9 mouse cellular contexts compared by ENCODE assay signal in genomic region chr7:62376510-62377304, GRCm38 (mm10). TPM values are rescaled to one million over a fixed set of nuclear protein-coding genes. Genes with fewer than 3 reads are reported as not detected.
DNase-seq lines count a peak whose midpoint lies in the region; ATAC-seq and TF ChIP-seq lines count a peak whose summit lies in the region.
"Had no signal": no experiment of that assay in that cellular context is flagged by ENCODE, and none has a peak within 500 bp of the region (broad histone marks: within the 10 kb centered on the region; RNA-seq: fewer than 3 reads in every experiment).

Gene Magel2 (plus strand): TSS chr7:62377010.

- no peak within 1 kb of the TSS for H3K9ac ChIP-seq in heart, postnatal 0 days (replicated peaks; ENCODE audit: low read depth, low read length)
- peak within 1 kb of the TSS; percentile 71 for H3K9ac ChIP-seq in embryonic facial prominence, embryonic 14.5 days (ENCODE audit: low read depth, low read length)

- no peak for TF ChIP-seq CTCF in heart, postnatal 0 days (IDR thresholded peaks at IDR 0.05; ENCODE audit: low read depth)
- no peak for TF ChIP-seq CTCF in olfactory bulb, adult 2 months (IDR thresholded peaks at IDR 0.05; ENCODE audit: insufficient read depth, low read depth, low read length)

- WGBS in heart, postnatal 0 days = 20% methylated on average over 30 of the region's 31 CpGs
- WGBS in embryonic facial prominence, embryonic 14.5 days = 18% methylated on average over 31 of the region's 31 CpGs
- WGBS in limb, embryonic 10.5 days = 13% methylated on average over 31 of the region's 31 CpGs
- 23% methylated on average over 31 of the region's 31 CpGs for WGBS in olfactory bulb, adult 2 months

- TF ChIP-seq EP300 in heart, postnatal 0 days (IDR thresholded peaks at IDR 0.05; ENCODE audit: low read depth) = no peak

- peaks cover 8% of the 10 kb centered on the region; the same call in 1 of the 2 replicates for H3K27me3 ChIP-seq in heart, postnatal 0 days (ENCODE audit: control insufficient read depth, insufficient read depth, low read length)
- no peaks in the 10 kb centered on the region for H3K27me3 ChIP-seq in embryonic facial prominence, embryonic 14.5 days (replicated peaks; ENCODE audit: control insufficient read depth, insufficient read depth, low read length)
- no peaks in the 10 kb centered on the region for H3K27me3 ChIP-seq in limb, embryonic 10.5 days (ENCODE audit: low read depth, poor library complexity, severe bottlenecking)

- H3K27ac ChIP-seq in heart, postnatal 0 days (ENCODE audit: low read depth) = no peak within 1 kb of the TSS
- H3K27ac ChIP-seq in embryonic facial prominence, embryonic 14.5 days (replicated peaks; ENCODE audit: low read depth, low read length) = peak within 1 kb of the TSS; percentile 55
- peak within 1 kb of the TSS; percentile 70 for H3K27ac ChIP-seq in limb, embryonic 10.5 days
- H3K27ac ChIP-seq in olfactory bulb, adult 2 months (ENCODE audit: insufficient read depth, low read depth, low read length) = no peak within 1 kb of the TSS

- DNase-seq in heart, postnatal 0 days (ENCODE audit: low spot score) = no peak
- DNase-seq in heart, adult 8-10 months (ENCODE audit: low spot score) = no peak
- peak; percentile 62 for DNase-seq in ZHBTc4 (ENCODE audit: low read depth, low spot score)
- peak; percentile 85 for DNase-seq in embryonic facial prominence, embryonic 14.5 days (ENCODE audit: low spot score)
- DNase-seq in limb, embryonic 10.5 days (ENCODE audit: low spot score) = peak; percentile 72
- DNase-seq in thymus, postnatal 14 days = no peak

- H3K9me3 ChIP-seq in heart, postnatal 0 days (replicated peaks; ENCODE audit: control insufficient read depth, low read length) = no peaks in the 10 kb centered on the region; the same call in 1 of the 2 replicates
- H3K9me3 ChIP-seq in embryonic facial prominence, embryonic 14.5 days (ENCODE audit: control insufficient read depth, low read length) = peaks cover 8% of the 10 kb centered on the region; the same call in 1 of the 2 replicates
- peaks cover 11% of the 10 kb centered on the region; the same call in 1 of the 2 replicates for H3K9me3 ChIP-seq in limb, embryonic 10.5 days (replicated peaks)

- no peaks in the 10 kb centered on the region for H3K4me1 ChIP-seq in heart, postnatal 0 days (ENCODE audit: control insufficient read depth, insufficient read depth)
- no peaks in the 10 kb centered on the region for H3K4me1 ChIP-seq in embryonic facial prominence, embryonic 14.5 days (ENCODE audit: control insufficient read depth, insufficient read depth, low read length)
- H3K4me1 ChIP-seq in limb, embryonic 10.5 days = peaks cover 4% of the 10 kb centered on the region
- H3K4me1 ChIP-seq in olfactory bulb, adult 2 months (ENCODE audit: control insufficient read depth, insufficient read depth, low read length) = peaks cover 7% of the 10 kb centered on the region

- no peak for TF ChIP-seq POLR2A in olfactory bulb, adult 2 months (IDR thresholded peaks at IDR 0.05; ENCODE audit: insufficient read depth, low read depth, low read length)

- ATAC-seq in heart, postnatal 0 days (ENCODE audit: insufficient read depth, low read depth) = peak; percentile 33; the same call in 1 of the 2 replicates
- peak; percentile 95 for ATAC-seq in embryonic facial prominence, embryonic 14.5 days (ENCODE audit: low read depth)
- ATAC-seq in inflammation-experienced regulatory T-cells, adult 6 months = no peak

- no peaks in the 10 kb centered on the region for H3K36me3 ChIP-seq in heart, postnatal 0 days (replicated peaks; ENCODE audit: control insufficient read depth, insufficient read depth, low read length)
- no peaks in the 10 kb centered on the region for H3K36me3 ChIP-seq in embryonic facial prominence, embryonic 14.5 days (ENCODE audit: control insufficient read depth, insufficient read depth, low read length)
- H3K36me3 ChIP-seq in limb, embryonic 10.5 days = no peaks in the 10 kb centered on the region

- peak within 1 kb of the TSS; percentile 36 for H3K4me3 ChIP-seq in heart, postnatal 0 days (ENCODE audit: low read depth, low read length)
- H3K4me3 ChIP-seq in embryonic facial prominence, embryonic 14.5 days (ENCODE audit: low read depth, low read length) = peak within 1 kb of the TSS; percentile 52
- peak within 1 kb of the TSS; percentile 58 for H3K4me3 ChIP-seq in limb, embryonic 10.5 days
- peak within 1 kb of the TSS; percentile 15 for H3K4me3 ChIP-seq in olfactory bulb, adult 2 months (ENCODE audit: insufficient read depth, low read depth, low read length)

- H3K4me2 ChIP-seq in heart, postnatal 0 days (ENCODE audit: low read depth, low read length) = peak within 1 kb of the TSS; percentile 47
- H3K4me2 ChIP-seq in embryonic facial prominence, embryonic 14.5 days (ENCODE audit: low read depth, low read length) = peak within 1 kb of the TSS; percentile 55

RNA-seq across cellular contexts. Expression of gene Magel2, which starts in this region (rescaled TPM):
- 0.46 and 0.85 TPM in 2 replicates for total RNA-seq in heart, postnatal 0 days (2014; rRNA removed; ENCODE audit: low replicate concordance)
- 0.23 and 0.33 TPM in 2 replicates for polyA plus RNA-seq in heart, postnatal 0 days (2015; fragmentation: Nextera tagmentation; extraction: Ambion mirVana)
- total RNA-seq in heart, adult 8-10 months (2022) = not detected
- polyA plus RNA-seq in embryonic facial prominence, embryonic 14.5 days (2014; fragmentation: Nextera tagmentation; extraction: Ambion mirVana) = 12.9 and 13.3 TPM in 2 replicates
- 4.2 and 4.3 TPM in 2 replicates for polyA plus RNA-seq in limb, embryonic 10.5 days (2016; fragmentation: Nextera tagmentation; extraction: Ambion mirVana)
- not detected in 2 replicates for polyA plus RNA-seq in olfactory bulb, adult 2 months (2012; ENCODE audit: insufficient read depth, insufficient read length, low replicate concordance, missing spikeins)
- not detected for polyA plus RNA-seq in inflammation-experienced regulatory T-cells, adult 6 months (2017; shearing (Covaris generic))
- total RNA-seq: liver, adult 2 months had no signal
- polyA plus RNA-seq: liver, adult 2 months had no signal

Comparison
In these comparisons a context has a peak if more than half of its experiments do, and no peak if none do; other contexts are left out.
1. Peak in ATAC-seq, H3K4me3 ChIP-seq and H3K4me2 ChIP-seq in heart, postnatal 0 days; RNA of the gene not detected or under 1 TPM.
2. DNase-seq: peak in ZHBTc4 (single experiment), embryonic facial prominence, embryonic 14.5 days (single experiment) and limb, embryonic 10.5 days (single experiment); none in heart, postnatal 0 days (single experiment), heart, adult 8-10 months (single experiment) and thymus, postnatal 14 days (single experiment).
3. H3K27ac ChIP-seq: peak in embryonic facial prominence, embryonic 14.5 days (single experiment) and limb, embryonic 10.5 days (single experiment); none in heart, postnatal 0 days (single experiment) and olfactory bulb, adult 2 months (single experiment).
4. Peak in every context shown above with its lines, with median percentiles within 50 percentile points of each other: H3K4me3 ChIP-seq.